Mouse (Mus musculus) neural tube, embryonic 13.5 days (tissue): ENCODE measurements around the gene Dgke. TPM values are rescaled to one million over a fixed set of nuclear protein-coding genes. Genes with fewer than 3 reads are reported as not detected.
"Not testable (repeated sequence)": the region's sequence is repeated elsewhere in the genome, so short reads cannot be mapped to it uniquely, and the experiment has no call there.

Experiments used
- ATAC-seq: fragments of 200-750 bp; cut with Nextera tagmentation; 2 replicates; pipeline ENCODE4 v1.8.0; 2017; ENCODE audit warnings: low read depth, mild to moderate bottlenecking, moderate TSS enrichment, moderate library complexity
- H3K27ac ChIP-seq: fragments of 300-500 bp; sonication (generic); replicated peaks from 2 replicates; pipeline ENCODE4 v1.5.1; 2015; ENCODE audit warnings: moderate library complexity, mild to moderate bottlenecking, inconsistent platforms
- H3K27me3 ChIP-seq: fragments of 300-500 bp; sonication (generic); 2 replicates; pipeline ENCODE4 v1.6.1; 2015; ENCODE audit warnings: mild to moderate bottlenecking, inconsistent platforms
- H3K36me3 ChIP-seq: fragments of 300-500 bp; sonication (generic); 2 replicates; pipeline ENCODE4 v1.6.1; 2015; ENCODE audit warnings: mild to moderate bottlenecking, inconsistent platforms
- H3K4me1 ChIP-seq: fragments of 300-500 bp; sonication (generic); replicated peaks from 2 replicates; pipeline ENCODE4 v1.6.1; 2015; ENCODE audit warnings: inconsistent platforms
- H3K4me2 ChIP-seq: fragments of 300-500 bp; sonication (generic); 2 replicates; pipeline ENCODE4 v1.6.1; 2015; ENCODE audit warnings: inconsistent platforms, mild to moderate bottlenecking, moderate library complexity
- H3K4me3 ChIP-seq: fragments of 300-500 bp; sonication (generic); 2 replicates; pipeline ENCODE4 v1.5.1; 2015; ENCODE audit warnings: mild to moderate bottlenecking, inconsistent platforms
- H3K9ac ChIP-seq: fragments of 300-500 bp; sonication (generic); 2 replicates; pipeline ENCODE4 v1.6.1; 2015; ENCODE audit warnings: moderate library complexity, mild to moderate bottlenecking, inconsistent platforms
- H3K9me3 ChIP-seq: fragments of 300-500 bp; sonication (generic); 2 replicates; pipeline ENCODE4 v1.6.1; 2016; ENCODE audit warnings: inconsistent platforms
- WGBS: fragments of 180-500 bp; shearing (Covaris S2); methylation state at CpG from one replicate; pipeline ENCODE4 v1.1.7; 2015; 5-methylcytosine and 5-hydroxymethylcytosine counted together
- polyA plus RNA-seq: library from polyadenylated mRNA; unstranded; fragments of >200 nt; fragmentation: Nextera tagmentation; extraction: Ambion mirVana; gene quantifications from 2 replicates; pipeline ENCODE4 v1.2.1, GENCODE M21; 2015

Dgke gene
- polyA plus RNA-seq, 1 experiment from 2014 or later, result 13.5 TPM

- not testable (repeated sequence) for H3K4me2 ChIP-seq, H3K27ac ChIP-seq, H3K9ac ChIP-seq, H3K9me3 ChIP-seq, H3K4me1 ChIP-seq, H3K36me3 ChIP-seq, ATAC-seq, H3K4me3 ChIP-seq
- peaks cover 28% of the 10 kb centered on the region for H3K27me3 ChIP-seq
- WGBS, result 90% methylated on average over 5 of the region's 5 CpGs
Measured at GRCm38 (mm10) chr11:88997343-88997742, 69.3 kb downstream of the Dgke start.

DNA sequence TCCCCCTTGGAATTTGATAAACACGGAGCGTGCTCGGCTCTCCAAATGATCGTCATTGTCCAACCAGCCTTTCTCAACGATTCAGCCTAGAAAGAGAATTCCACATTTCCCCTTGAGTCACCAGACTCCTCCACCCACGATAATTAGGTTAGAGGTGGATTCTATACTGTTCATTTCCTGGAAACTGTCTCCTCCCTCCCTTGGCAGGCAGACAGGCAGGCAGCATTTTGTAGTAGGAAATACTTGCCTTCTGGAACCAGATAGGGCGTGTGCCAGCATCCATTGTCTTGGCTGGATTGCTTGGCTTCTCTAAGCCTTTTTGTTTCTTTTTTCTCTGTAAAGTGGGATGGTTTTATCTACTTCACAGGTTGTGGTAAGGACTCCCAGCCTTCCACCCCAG lies 70.2 kb downstream of the Dgke start:
- Histone ChIP-seq H3K4me3 (no peak overlapping the region), H3K27me3 (peaks cover 28% of the 10 kb centered on the region), H3K4me1 (peaks cover 3% of the 10 kb centered on the region; the same call in 1 of the 2 replicates), H3K9me3 (no peaks in the 10 kb centered on the region), H3K4me2 (no peak overlapping the region), H3K9ac (no peak overlapping the region), H3K27ac (peak overlapping the region; percentile 30), H3K36me3 (peaks cover 1% of the 10 kb centered on the region; the same call in 1 of the 2 replicates)
- ATAC-seq, result no peak
- WGBS, result 78% methylated on average over 7 of the region's 7 CpGs

- H3K4me2 ChIP-seq, result no peak overlapping the region
- peaks cover 27% of the 10 kb centered on the region for H3K27me3 ChIP-seq
- peaks cover 3% of the 10 kb centered on the region; the same call in 1 of the 2 replicates for H3K4me1 ChIP-seq
- ATAC-seq, result no peak
- peaks cover 9% of the 10 kb centered on the region; the same call in 1 of the 2 replicates for H3K36me3 ChIP-seq
- 96% methylated on average over 2 of the region's 2 CpGs for WGBS
- no peak overlapping the region for H3K4me3 ChIP-seq
- H3K27ac ChIP-seq, result no peak overlapping the region; the same call in 1 of the 2 replicates
- no peaks in the 10 kb centered on the region for H3K9me3 ChIP-seq
- H3K9ac ChIP-seq, result no peak overlapping the region
Measured at GRCm38 (mm10) chr11:88995616-88996015, 71.0 kb downstream of the Dgke start.

- Histone ChIP-seq H3K27ac (no peak overlapping the region), H3K4me2 (no peak overlapping the region), H3K4me3 (no peak overlapping the region), H3K9ac (no peak overlapping the region), H3K36me3 (peaks cover 14% of the 10 kb centered on the region; the same call in 1 of the 2 replicates), H3K27me3 (peaks cover 15% of the 10 kb centered on the region), H3K4me1 (peaks cover 3% of the 10 kb centered on the region; the same call in 1 of the 2 replicates), H3K9me3 (no peaks in the 10 kb centered on the region)
- ATAC-seq, result no peak
- WGBS, result 88% methylated on average over 7 of the region's 7 CpGs
Measured at GRCm38 (mm10) chr11:88994492-88994891, 72.2 kb downstream of the Dgke start.

GRCm38 (mm10) chr11:88993625-88994024 lies 73.0 kb downstream of the Dgke start:
- Histone ChIP-seq H3K9ac (no peak overlapping the region), H3K4me3 (no peak overlapping the region), H3K4me1 (no peaks in the 10 kb centered on the region), H3K4me2 (no peak overlapping the region), H3K27ac (no peak overlapping the region), H3K9me3 (no peaks in the 10 kb centered on the region), H3K27me3 (peaks cover 7% of the 10 kb centered on the region), H3K36me3 (peaks cover 16% of the 10 kb centered on the region; the same call in 1 of the 2 replicates)
- ATAC-seq, result no peak
- WGBS, result 23% methylated on average over 5 of the region's 5 CpGs

GRCm38 (mm10) chr11:88993186-88993585 lies 73.5 kb downstream of the Dgke start:
- no peak overlapping the region for H3K9ac ChIP-seq
- H3K27me3 ChIP-seq, result peaks cover 3% of the 10 kb centered on the region; the same call in 1 of the 2 replicates
- no peak overlapping the region for H3K27ac ChIP-seq
- ATAC-seq, result no peak
- 55% methylated on average over 7 of the region's 7 CpGs for WGBS
- peaks cover 20% of the 10 kb centered on the region for H3K36me3 ChIP-seq
- no peaks in the 10 kb centered on the region for H3K4me1 ChIP-seq
- H3K4me3 ChIP-seq, result no peak overlapping the region
- H3K9me3 ChIP-seq, result no peaks in the 10 kb centered on the region
- H3K4me2 ChIP-seq, result no peak overlapping the region

DNA sequence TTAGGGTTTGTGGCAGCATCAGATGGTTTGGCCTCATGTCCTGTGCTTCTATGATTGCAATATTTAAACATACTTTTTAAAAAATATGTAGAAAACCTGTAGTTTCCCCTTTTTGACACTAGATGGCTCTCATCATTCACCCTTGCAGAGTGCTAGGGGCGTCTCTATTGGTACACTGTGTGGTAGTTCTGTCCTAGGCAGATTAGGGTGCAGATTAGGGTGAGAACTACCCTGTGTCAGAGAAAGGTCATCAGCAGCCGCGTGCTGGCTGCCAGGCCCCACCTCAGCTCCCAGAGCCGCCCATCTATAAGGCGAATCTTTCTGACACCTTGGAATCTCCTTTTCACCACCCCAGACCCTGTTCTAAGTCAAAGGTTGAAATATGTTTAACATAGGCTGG lies 77.1 kb downstream of the Dgke start:
- H3K9ac ChIP-seq, result no peak overlapping the region
- no peak for ATAC-seq
- no peaks in the 10 kb centered on the region for H3K27me3 ChIP-seq
- no peaks in the 10 kb centered on the region for H3K9me3 ChIP-seq
- H3K4me2 ChIP-seq, result no peak overlapping the region
- no peak overlapping the region for H3K4me3 ChIP-seq
- peaks cover 50% of the 10 kb centered on the region for H3K36me3 ChIP-seq
- H3K27ac ChIP-seq, result no peak overlapping the region
- H3K4me1 ChIP-seq, result no peaks in the 10 kb centered on the region
- WGBS, result 78% methylated on average over 5 of the region's 5 CpGs

- WGBS, result 80% methylated on average over 5 of the region's 5 CpGs
- H3K36me3 ChIP-seq, result peaks cover 56% of the 10 kb centered on the region
- ATAC-seq, result no peak
Measured at GRCm38 (mm10) chr11:88988956-88989355, 77.7 kb downstream of the Dgke start.

DNA sequence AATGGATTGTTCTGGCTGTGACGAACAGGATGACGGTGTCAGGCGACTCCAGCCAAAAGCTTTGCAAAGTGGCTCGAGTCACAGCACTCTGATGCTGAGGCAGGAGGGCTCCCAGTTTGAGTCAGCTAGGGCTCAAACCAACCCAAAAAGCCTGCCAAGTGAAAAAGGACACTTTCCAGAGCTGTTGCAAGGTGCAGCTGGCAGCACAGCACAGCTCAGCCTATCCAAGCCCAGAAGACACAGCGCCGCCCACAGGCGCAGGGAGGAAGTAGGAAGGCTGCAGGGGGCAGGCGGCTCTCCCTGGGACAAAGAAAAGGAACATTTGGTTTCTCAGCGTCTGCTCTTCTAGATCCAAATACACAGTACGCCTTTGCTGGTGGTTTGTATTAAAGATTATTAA lies 80.0 kb downstream of the Dgke start:
- no peak overlapping the region for H3K9ac ChIP-seq
- H3K4me1 ChIP-seq, result no peaks in the 10 kb centered on the region
- H3K4me3 ChIP-seq, result no peak overlapping the region
- 85% methylated on average over 10 of the region's 10 CpGs for WGBS
- peaks cover 78% of the 10 kb centered on the region for H3K36me3 ChIP-seq
- H3K4me2 ChIP-seq, result no peak overlapping the region
- no peak overlapping the region for H3K27ac ChIP-seq
- H3K27me3 ChIP-seq, result no peaks in the 10 kb centered on the region
- no peaks in the 10 kb centered on the region for H3K9me3 ChIP-seq
- ATAC-seq, result no peak

More at GRCm38 (mm10) chr11:88988956-88989355, 77.7 kb downstream of the Dgke start:
- no peaks in the 10 kb centered on the region for H3K4me1 ChIP-seq
- H3K27ac ChIP-seq, result no peak overlapping the region
- H3K27me3 ChIP-seq, result no peaks in the 10 kb centered on the region
- H3K4me2 ChIP-seq, result no peak overlapping the region
- no peak overlapping the region for H3K4me3 ChIP-seq
- no peak overlapping the region for H3K9ac ChIP-seq
- no peaks in the 10 kb centered on the region for H3K9me3 ChIP-seq

Other genes with a start within 250 kb of the Dgke start
- gene Akap1, start 202.3 kb downstream of the Dgke start, polyA plus RNA-seq, result 25.7 and 25.9 TPM in 2 replicates
- gene Scpep1, start 111.4 kb downstream of the Dgke start, polyA plus RNA-seq, result 25.7 and 27.4 TPM in 2 replicates
- gene Elobl, start 99.9 kb downstream of the Dgke start, polyA plus RNA-seq, result not detected in 2 replicates
- gene Coil, start 96.6 kb downstream of the Dgke start, polyA plus RNA-seq, result 27.5 and 28.0 TPM in 2 replicates
- gene Trim25, start 67.5 kb downstream of the Dgke start, polyA plus RNA-seq, result 5.0 and 5.5 TPM in 2 replicates
- not detected in 2 replicates for gene Gm525, start 7.0 kb upstream of the Dgke start, polyA plus RNA-seq
- 2.6 and 3.4 TPM in 2 replicates for gene Nog, start 235.5 kb upstream of the Dgke start, polyA plus RNA-seq